Mouse (Mus musculus): ENCODE results near the gene Emc8. TPM values are rescaled to one million over a fixed set of nuclear protein-coding genes. Genes with fewer than 3 reads are reported as not detected.

Emc8 gene
- polyA plus RNA-seq, 1 experiment from 2014 or later, result 180 TPM

DNA sequence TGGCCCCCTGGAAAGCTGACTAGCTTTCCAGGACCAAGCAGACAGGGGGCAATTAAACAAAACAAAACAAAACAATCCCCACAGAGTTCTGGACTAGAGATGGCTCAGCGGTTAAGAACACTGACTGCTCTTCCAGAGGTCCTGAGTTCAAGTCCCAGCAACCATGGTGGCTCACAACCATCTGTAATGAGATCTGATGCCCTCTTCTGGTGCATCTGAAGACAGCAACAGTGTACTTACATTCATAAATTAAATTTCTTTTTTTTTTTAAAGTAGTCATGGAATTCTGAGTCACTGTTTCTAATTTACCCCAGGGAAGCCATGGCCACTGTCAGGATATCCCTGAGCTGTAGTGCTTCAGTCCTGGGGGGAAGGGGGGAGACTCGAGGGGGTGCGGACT lies 53.9 kb downstream of the Emc8 start:
- Histone ChIP-seq H3K36me3 (no peaks in the 10 kb centered on the region), H3K9me3 (no peaks in the 10 kb centered on the region), H3K9ac (replicated peaks) (no peak overlapping the region), H3K4me1 (replicated peaks) (peaks cover 36% of the 10 kb centered on the region), H3K27me3 (no peaks in the 10 kb centered on the region; the same call in 1 of the 2 replicates), H3K4me2 (replicated peaks) (no peak overlapping the region), H3K27ac (no peak overlapping the region), H3K4me3 (replicated peaks) (no peak overlapping the region)
- ATAC-seq, result no peak
- 89% methylated on average over 3 of the region's 3 CpGs for WGBS

DNA sequence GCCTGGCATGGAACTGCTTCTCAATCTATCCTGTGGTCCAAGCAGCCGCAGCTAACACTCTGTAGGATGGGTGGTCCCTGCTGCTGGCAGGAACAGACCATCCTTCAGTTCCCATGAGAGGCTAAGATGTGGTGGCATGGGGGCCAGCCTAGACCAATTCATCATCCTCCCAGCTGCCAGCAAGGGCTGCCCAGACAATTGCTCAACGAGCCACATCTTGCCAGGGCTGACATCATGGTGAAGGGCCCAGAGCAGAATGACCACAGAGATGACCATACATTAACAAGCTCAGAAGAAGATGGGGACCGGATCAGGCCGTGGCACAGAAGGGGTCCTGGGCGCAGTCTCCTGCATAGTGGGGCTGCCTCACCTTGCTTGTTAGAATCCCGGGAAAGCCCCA lies 57.5 kb downstream of the Emc8 start:
- ATAC-seq, result no peak
- WGBS, result 94% methylated on average over 6 of the region's 6 CpGs
- no peak overlapping the region for H3K9ac ChIP-seq (replicated peaks)

DNA sequence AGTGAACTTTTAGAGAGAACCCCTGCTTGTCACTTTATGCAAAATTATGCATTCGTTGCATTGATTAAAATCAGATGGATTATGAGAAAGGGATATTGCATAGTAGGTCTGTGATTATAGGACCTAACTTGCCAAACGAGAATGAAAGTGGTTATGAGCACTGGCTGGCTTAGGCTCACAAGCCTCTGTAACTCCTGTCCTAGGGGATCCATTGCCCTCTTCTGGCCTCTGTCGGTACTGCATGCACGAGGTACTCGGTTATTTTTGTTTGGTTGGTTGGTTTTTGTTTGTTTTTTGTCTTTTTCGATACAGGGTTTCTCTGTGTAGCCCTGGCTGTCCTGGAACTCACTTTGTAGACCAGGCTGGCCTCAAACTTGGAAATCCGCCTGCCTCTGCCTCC lies 60.5 kb downstream of the Emc8 start:
- H3K4me2 ChIP-seq (replicated peaks), result no peak overlapping the region
- H3K4me1 ChIP-seq (replicated peaks), result peaks cover 2% of the 10 kb centered on the region
- peak; percentile 54 for ATAC-seq
- 15% methylated on average over 7 of the region's 7 CpGs for WGBS
- no peak overlapping the region for H3K4me3 ChIP-seq (replicated peaks)
- H3K27ac ChIP-seq, result no peak overlapping the region
- H3K9ac ChIP-seq (replicated peaks), result no peak overlapping the region
- H3K27me3 ChIP-seq, result peaks cover 5% of the 10 kb centered on the region; the same call in 1 of the 2 replicates
- no peaks in the 10 kb centered on the region for H3K36me3 ChIP-seq
- H3K9me3 ChIP-seq, result no peaks in the 10 kb centered on the region

More for the DNA sequence above, 57.5 kb downstream of the Emc8 start:
- Histone ChIP-seq H3K27me3 (peaks cover 5% of the 10 kb centered on the region), H3K36me3 (no peaks in the 10 kb centered on the region), H3K27ac (no peak overlapping the region), H3K4me1 (replicated peaks) (peaks cover 5% of the 10 kb centered on the region), H3K4me2 (replicated peaks) (no peak overlapping the region), H3K4me3 (replicated peaks) (no peak overlapping the region), H3K9me3 (no peaks in the 10 kb centered on the region)

DNA sequence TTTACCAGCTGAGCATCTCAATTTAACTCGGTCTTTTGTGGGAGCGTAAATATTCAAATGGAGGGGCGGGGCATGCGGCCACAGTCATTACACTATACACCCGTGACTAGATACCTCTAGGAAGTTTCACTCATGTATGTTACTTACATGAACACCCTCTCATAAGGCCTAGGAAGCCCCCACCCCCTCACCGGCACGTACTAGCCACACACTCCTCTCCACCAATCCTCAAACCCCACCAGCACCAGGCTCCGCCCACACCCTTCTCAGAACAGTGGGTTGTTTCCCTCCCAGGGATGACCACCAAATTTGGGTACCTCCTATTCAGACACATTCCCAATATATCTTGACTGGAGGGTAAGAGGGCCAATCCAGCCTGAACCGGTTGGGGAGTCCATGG lies 60.9 kb downstream of the Emc8 start:
- 81% methylated on average over 9 of the region's 9 CpGs for WGBS
- H3K4me3 ChIP-seq (replicated peaks), result no peak overlapping the region
- no peaks in the 10 kb centered on the region for H3K9me3 ChIP-seq
- H3K9ac ChIP-seq (replicated peaks), result no peak overlapping the region
- no peak overlapping the region for H3K27ac ChIP-seq
- no peaks in the 10 kb centered on the region for H3K36me3 ChIP-seq
- peak; percentile 31; the same call in 1 of the 2 replicates for ATAC-seq
- H3K4me2 ChIP-seq (replicated peaks), result no peak overlapping the region
- H3K27me3 ChIP-seq, result peaks cover 5% of the 10 kb centered on the region; the same call in 1 of the 2 replicates
- peaks cover 6% of the 10 kb centered on the region for H3K4me1 ChIP-seq (replicated peaks)

Other genes with a start within 250 kb of the Emc8 start
- gene Gins2, start 79.3 kb downstream of the Emc8 start, polyA plus RNA-seq (2015; fragmentation: Nextera tagmentation; extraction: Ambion mirVana), result 36.7 and 37.9 TPM in 2 replicates
- gene 1190005I06Rik, start 20.9 kb downstream of the Emc8 start, polyA plus RNA-seq (2015; fragmentation: Nextera tagmentation; extraction: Ambion mirVana), result 6.0 and 8.3 TPM in 2 replicates
- gene Gm27021, start 494 bp downstream of the Emc8 start, polyA plus RNA-seq (2015; fragmentation: Nextera tagmentation; extraction: Ambion mirVana), result 5.2 and 5.3 TPM in 2 replicates
- gene Cox4i1, start 351 bp downstream of the Emc8 start, polyA plus RNA-seq (2015; fragmentation: Nextera tagmentation; extraction: Ambion mirVana), result 1,057 and 1,066 TPM in 2 replicates
- gene Irf8, start 67.8 kb upstream of the Emc8 start, polyA plus RNA-seq (2015; fragmentation: Nextera tagmentation; extraction: Ambion mirVana), result 3.5 and 3.9 TPM in 2 replicates

All from midbrain, embryonic 13.5 days (tissue).